Mouse (Mus musculus) kidney, adult 2 months (tissue): Measurements from ENCODE around the gene Slc7a11.

ENCODE experiments used
- CTCF ChIP-seq: fragments of 200-500 bp; conservative IDR thresholded peaks from 2 replicates; pipeline ENCODE4 v1.5.1; 2011; ENCODE audit warnings: low read depth, mild to moderate bottlenecking, control low read depth, low read length, moderate library complexity, mixed read lengths; ENCODE audit not compliant: insufficient read depth, insufficient read length
- POLR2A ChIP-seq: fragments of 200-500 bp; IDR thresholded peaks from one replicate; pipeline ENCODE4 v1.6.1; 2011; ENCODE audit warnings: low read depth, low read length, control low read depth

GRCm38 (mm10) chr3:49973994-49974393 is 469.4 kb downstream of the Slc7a11 start:
- TF ChIP-seq POLR2A (no peak), CTCF (no peak)
